Mouse (Mus musculus) gastrocnemius, postnatal 4 days (tissue): Measurements from ENCODE around the gene Naa35. TPM values are rescaled to one million over a fixed set of nuclear protein-coding genes. Genes with fewer than 3 reads are reported as not detected.

Source experiments
- DNase-seq, 2 experiments: peaks; one replicate each; pipeline ENCODE4 v3.0.0; 2021 to 2022; ENCODE audit warnings: low spot score in 2 of 2, mixed read lengths in 2 of 2
- long read RNA-seq, 2 experiments: library from polyadenylated mRNA; stranded (forward); transcript quantifications; one replicate each; pipeline ENCODE4 v2.0.0; 2021
- total RNA-seq, 2 experiments: library from RNA; stranded (reverse); gene quantifications; 2 replicates each; pipeline ENCODE4 v1.2.3; 2021

The Naa35 gene
- total RNA-seq, result 10 to 100 TPM; 53.3 to 57.8 TPM
- long read RNA-seq, experiment 1, transcript Naa35-201 (23 exons, 3,793 nt), result major isoform, 23 of 34 reads
- long read RNA-seq, experiment 1, partial matches to known transcripts, result 2 of 34 reads
- long read RNA-seq, experiment 1, other reads (novel, unspliced or antisense), result 9 of 34 reads
- long read RNA-seq, experiment 2, transcript Naa35-201 (23 exons, 3,793 nt), result major isoform, 35 of 43 reads
- long read RNA-seq, experiment 2, partial matches to known transcripts, result 1 of 43 reads
- long read RNA-seq, experiment 2, other reads (novel, unspliced or antisense), result 7 of 43 reads

DNA sequence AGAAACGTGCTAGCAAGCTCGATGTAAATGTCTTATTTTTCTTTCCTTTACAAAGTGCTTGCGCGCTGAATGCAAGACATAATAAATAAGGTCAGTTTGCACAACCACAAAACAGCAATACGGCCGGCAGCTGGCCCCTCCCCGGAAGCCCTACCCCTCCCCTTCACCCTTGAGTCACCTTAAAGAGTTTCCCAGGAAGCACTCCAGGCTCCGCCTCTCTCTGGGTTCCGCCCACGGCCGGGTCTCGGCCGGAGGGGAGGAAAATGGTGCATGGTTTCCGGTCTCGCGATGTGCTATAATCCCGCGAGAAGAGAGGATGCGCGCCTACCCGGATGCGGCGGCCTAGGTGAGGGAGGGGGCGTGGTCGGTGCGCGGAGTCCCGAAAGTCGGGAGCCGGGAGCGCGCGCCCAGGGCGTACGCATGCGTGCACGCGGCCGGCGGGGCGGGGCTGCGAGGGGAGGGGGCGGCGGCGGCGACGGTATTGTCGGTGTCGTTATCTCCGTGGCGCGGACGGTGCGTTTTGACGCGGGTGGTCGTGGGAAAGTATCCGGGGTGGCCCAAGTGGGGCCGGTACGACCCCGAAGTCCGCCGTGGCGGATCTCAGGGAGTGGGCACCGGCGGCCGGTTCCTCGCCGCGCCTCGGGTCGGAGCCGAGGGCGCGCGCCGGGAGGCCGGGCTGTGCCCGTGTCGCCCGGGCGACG lies at the start of gene Naa35, which contains the start of gene Agtpbp1:
Gene Naa35 (plus strand): TSS at position 313 of the 701 bp plus-strand sequence.
Gene Agtpbp1 (minus strand): TSS at position 281 of the 701 bp plus-strand sequence.
- DNase-seq, result peak; percentile 99

GRCm38 (mm10) chr13:59535746-59536145 lies 49.3 kb upstream of the Naa35 start:
- DNase-seq, result no peak

DNA sequence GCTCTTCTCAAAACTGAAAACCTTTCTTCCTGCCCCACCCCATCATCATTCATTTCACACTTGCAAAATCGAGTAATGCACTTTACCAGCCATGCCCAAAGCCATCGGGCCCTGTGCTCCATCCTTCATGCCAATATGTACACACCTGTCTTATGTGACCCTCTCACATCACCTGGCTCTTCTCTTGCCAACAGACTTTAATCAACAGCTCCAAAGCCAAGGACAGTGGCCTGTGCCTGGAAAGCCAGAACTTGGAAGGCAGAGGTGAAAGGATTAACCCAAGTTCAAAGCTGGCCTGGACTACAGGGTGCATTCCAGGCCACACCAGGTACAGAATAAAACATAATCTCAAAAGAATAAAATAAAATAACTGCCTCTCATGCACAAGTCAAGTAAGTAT lies 48.4 kb upstream of the Naa35 start:
- DNase-seq, result no peak

- no peak for DNase-seq
Measured at GRCm38 (mm10) chr13:59538661-59539060, 46.4 kb upstream of the Naa35 start.

GRCm38 (mm10) chr13:59540030-59540429 lies 45.0 kb upstream of the Naa35 start:
- DNase-seq, result no peak

GRCm38 (mm10) chr13:59542411-59542810 lies 42.6 kb upstream of the Naa35 start:
- no peak for DNase-seq

- DNase-seq, result no peak
Measured at GRCm38 (mm10) chr13:59547091-59547490, 38.0 kb upstream of the Naa35 start.

DNA sequence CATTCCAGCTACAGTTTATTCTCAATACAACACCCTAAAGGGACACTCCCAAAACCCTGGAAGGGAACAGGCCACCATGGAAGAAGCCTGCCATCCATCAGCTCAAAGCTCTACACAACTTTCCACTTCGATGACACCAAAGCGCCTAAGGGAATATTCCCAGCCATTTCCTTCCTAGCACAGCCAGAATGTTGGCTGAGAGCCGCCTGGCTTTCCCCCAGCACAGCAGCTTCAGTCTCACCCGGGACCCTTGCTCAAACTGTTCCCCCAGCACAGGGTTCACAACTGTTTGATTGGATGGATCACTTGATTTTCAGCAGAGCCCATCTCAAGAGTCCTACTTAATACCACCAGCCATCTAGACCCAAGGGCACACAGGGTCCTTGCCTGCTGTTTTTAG lies 37.3 kb upstream of the Naa35 start:
- peak in 1 of 2 experiments; percentile 14 for DNase-seq

GRCm38 (mm10) chr13:59549318-59549798 lies 35.7 kb upstream of the Naa35 start:
- no peak for DNase-seq

DNA sequence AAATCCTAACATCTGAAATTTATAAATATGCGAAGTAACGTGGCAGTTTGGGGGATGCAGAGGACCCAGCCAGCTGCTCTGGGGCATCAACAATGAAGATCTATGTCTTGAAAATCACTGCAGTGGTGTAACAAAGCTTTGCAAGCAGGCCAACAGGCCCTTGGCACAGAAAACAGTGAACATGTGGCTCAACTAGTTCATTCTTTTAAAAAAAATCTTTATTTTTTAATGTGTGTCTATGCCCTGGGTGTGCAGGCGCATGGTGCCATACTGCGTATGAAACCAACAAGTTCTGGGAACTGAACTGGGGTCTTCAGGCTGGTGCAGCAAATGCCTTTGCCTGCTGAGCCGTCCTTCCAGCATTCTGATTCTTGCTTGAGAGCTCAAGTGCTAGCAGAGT lies 32.8 kb upstream of the Naa35 start:
- DNase-seq, result no peak

DNA sequence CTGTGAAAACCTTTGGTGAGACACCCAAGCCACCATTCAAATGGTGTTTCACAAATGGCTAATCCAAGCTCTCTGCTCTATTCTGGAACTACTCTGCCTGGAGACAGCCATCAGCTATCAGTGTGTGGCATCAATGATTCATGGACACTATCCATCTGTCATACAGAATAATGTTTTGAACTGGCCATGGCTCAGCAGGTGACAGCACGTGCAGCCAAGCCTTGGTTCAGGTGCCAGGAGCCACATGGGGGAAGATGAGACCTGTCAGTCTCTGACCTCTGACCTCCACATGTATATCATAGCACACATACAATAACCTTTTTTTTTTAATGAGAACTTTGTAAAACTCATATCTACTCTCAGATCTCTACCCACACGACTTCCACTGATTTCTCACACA lies 32.3 kb upstream of the Naa35 start:
- DNase-seq, result no peak

DNA sequence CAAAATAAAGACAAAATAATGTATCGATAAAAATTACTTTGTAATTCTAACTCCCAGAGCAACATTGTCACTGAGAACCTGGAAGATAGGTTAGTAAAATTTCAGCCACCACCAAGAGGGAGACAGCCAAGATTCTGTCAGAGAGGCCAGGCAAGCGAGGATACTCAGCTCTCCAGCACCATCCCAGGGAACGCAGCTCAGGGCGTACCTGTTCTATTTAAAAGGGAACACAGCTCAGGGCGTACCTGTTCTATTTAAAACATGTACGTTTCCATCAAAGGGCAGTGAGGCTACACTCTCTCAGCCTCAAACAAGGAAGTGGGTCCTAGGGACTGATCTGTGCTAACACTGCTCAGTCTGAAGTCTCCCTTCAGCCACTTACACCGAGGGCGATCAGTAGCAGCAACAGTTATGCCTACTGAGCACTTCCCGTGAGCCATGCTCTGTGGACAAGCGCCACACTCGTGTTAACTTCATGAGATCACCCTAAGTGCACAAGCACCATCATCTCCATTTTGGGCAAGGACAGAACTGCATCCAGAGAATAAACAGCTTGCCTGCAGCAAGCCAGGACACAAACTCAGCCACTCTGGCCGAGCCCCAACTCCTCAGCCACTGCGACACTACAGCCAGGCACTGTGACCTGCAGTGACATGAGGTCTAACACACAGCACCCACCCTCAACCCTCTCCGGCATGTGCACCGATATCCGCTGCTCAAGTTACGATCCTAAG lies 30.1 kb upstream of the Naa35 start:
- DNase-seq, result no peak

- no peak for DNase-seq
Measured at GRCm38 (mm10) chr13:59555613-59556192, 29.4 kb upstream of the Naa35 start.

DNA sequence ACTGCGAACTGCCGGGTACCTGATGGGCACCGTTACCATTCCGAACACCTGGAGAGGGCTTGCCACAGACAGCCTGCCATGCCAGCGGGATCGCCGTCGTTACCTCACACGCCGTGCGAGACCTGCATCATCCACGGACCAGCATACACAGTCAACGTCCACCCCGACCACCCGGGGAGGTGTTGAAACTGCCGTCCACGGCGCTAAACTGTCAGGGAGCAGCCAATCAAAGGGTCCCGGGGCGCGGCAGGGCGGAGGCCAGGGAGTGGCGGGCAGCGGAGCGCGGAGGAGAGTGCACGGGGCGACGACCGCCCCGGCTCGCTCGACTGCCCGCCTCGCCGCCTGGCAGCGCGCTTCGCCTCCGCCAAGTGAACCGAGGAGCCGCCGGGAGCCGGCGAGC lies 28.4 kb upstream of the Naa35 start:
- peak; percentile 36 to 59 for DNase-seq

GRCm38 (mm10) chr13:59557185-59557985 lies 27.7 kb upstream of the Naa35 start:
- DNase-seq, result peak; percentile 78 to 87

GRCm38 (mm10) chr13:59558776-59559175 lies 26.3 kb upstream of the Naa35 start:
- DNase-seq, result no peak

DNA sequence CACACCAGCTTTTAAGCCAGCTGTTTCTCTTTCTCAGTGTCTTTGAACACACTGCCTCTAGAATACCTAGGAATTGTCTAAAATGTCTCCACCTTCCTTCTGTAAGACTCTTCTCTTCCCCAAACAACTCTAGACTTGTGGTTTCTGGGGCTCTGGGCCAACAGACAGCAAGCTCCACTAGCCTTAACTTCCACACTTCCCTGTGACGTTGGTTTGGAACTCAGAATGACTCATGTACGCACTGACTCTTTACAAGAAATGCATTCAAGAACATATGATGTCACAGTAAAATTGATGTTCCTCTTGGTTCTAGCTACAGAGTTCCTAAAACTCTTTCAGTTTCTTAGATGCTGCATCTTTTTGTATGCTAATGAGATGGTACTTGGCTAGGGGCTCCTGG lies 22.6 kb upstream of the Naa35 start:
- no peak for DNase-seq

GRCm38 (mm10) chr13:59564505-59564904 lies 20.6 kb upstream of the Naa35 start:
- DNase-seq, result no peak

DNA sequence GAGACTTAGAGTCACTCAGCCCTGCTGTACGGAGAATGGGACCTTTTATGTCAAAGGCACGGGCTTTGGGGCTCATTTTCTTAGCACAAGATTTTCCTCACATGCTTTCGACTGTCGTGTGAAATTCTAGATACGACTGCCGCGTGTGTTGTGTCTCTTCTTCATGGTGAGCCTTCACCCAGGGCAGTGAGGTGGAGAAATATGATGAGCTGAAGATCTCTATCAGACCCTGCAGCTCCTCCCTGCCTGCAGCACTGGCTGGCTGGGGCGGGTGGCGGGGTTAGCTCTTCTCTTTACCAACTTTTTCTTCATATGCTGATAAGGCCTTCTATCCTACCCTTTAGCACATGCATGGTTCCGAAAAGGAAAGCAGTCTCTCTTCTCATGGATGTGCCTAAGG lies 20.1 kb upstream of the Naa35 start:
- no peak for DNase-seq

DNA sequence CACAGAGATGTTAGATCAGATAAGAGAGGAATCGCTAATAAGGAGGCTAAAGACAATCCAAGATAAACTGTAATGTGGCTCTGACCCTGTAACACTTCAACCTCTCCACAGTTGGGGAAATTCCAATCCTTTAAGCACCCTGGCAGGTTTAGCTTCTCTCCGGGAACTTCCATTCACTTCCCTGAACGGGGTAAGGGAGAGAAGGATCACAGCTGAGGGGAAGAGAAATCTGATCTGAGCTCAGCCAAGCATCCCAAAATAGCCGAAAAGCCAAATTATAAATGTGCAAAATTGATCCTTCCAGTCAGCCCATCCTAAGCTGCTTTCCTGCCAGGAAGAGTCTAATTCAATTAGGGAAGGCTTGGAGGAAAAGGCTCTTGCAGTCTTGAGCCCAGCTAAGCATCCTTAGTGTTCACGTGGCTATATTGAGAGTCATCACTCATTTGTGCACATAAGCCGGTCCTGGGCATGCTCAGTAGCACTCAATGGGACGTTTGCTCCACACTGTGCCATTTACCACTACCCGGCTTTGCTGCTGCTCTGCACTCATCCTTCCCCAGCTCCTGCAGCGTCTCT lies 19.0 kb upstream of the Naa35 start:
- no peak for DNase-seq
